Mouse (Mus musculus) T-helper 1 cell (primary cell): ENCODE data around the gene Fbxw8.

ENCODE experiments used
- in situ Hi-C: fragments of 300-600 bp; cut with MboI, MseI; formaldehyde crosslinking; loops from one replicate; pipeline ENCODE4 v1.15.1; 2025; ENCODE audit warnings: high pct_unique_total_duplicates

The Fbxw8 gene

DNA sequence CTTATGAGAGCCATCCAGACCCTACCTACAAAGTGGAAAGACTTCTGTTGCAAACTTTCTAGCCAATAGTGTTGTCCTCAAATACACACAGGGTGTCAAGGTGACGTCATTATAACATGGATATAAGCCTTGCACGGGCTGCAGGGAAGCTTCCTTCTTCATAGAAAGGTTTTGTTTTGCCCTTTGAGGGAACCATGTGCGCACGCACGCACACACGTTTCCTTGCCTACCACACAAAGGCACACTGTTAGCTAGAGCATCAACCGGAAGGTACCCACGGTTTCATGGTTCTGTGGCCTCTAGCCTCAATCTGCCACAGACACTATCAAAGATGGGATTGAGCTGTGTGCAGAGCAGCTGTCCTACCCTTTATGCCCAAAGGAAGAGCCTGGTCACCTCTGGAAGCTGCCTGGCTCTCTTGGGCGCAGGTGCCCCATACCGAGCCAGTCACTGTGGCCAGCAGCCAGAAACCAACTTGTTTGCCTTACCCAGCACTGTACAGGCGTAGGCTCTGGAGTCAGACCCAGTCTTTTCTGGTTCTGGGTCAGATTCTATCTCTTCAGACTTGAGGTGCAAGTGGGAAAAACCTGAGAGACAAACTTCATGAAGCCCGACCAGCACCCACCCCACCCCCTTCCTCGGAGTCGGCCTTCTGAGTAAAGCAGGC, 108.0 kb downstream of the Fbxw8 start:
- in situ Hi-C loops, result no loop called here

DNA sequence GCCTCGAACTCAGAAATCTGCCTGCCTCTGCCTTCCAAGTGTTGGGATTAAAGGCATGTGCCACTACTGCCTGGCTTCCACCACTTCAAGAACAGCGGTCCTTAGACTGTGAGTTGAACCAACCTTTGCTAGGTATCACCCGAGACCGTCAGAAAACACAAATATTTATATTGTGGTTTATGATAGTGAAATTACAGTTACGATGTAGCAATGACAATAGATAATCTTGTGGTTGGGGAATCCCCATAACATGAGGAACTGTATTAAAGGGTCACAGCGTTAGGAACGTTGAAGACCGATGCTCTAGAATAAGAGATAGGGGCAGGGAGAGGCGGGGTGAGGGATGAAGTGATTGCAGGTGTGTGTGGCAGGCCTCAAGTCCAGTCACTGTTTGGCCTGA, 109.9 kb downstream of the Fbxw8 start:
- in situ Hi-C loops, result no loop called here

DNA sequence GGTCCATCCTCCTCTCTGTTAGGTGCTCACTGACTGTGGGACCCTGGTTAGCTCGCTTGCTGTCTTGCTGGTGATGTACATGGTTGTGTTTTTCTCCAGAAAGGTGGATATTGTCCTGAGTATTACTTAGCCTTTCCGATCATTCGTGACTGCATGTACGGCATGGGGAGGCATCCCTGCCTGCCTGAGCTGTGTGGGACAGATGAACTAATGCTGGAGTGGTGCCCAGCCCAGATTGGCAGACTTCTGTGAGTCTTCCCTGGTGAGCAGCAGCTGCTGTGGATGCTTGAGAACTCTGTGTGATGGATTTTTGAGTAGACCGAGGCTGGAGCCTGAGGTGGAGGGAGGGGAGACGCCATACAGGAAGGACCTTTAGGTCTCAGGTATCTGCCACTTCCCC, 110.4 kb downstream of the Fbxw8 start:
- in situ Hi-C loops, result no loop called here

DNA sequence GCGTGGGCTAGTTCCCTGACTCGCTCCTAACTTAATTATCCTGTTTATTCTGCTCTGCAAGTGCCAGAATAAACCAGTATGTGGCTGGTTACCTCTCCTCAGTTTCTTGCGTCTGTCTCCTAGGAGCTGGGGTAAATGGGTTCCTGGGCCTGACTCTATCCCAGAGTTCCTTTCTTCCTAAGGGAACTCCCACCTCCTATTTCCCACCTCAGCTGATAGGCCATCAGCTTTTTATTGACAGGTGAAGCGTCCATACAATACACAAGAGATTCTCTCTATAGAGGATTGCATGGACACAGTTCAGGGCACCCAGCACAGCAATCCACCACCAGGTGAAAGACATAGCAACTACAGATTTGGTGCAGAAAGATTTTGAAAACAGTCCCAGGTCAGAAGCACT, 111.5 kb downstream of the Fbxw8 start:
- in situ Hi-C loops, result no loop called here

DNA sequence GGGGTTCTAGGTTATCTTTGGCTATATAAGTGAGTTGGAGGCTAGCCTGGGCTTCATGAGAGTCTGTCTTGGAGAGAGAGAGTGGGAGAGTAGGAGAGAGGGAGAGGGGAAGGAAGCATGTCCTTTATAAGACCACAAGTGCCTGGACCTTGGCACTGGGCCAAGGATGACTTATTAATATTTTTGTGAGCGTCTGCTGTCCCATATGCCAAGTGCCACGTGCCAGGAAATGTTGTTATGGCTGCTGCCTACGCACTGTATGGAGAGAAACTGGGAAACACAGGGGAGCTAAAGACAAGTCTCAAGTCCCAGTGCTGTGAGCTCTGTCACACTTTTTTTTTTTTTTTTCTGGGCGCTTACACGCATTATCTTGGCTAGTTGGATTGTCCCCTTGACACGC, 112.7 kb downstream of the Fbxw8 start:
- in situ Hi-C loops, result no loop called here

DNA sequence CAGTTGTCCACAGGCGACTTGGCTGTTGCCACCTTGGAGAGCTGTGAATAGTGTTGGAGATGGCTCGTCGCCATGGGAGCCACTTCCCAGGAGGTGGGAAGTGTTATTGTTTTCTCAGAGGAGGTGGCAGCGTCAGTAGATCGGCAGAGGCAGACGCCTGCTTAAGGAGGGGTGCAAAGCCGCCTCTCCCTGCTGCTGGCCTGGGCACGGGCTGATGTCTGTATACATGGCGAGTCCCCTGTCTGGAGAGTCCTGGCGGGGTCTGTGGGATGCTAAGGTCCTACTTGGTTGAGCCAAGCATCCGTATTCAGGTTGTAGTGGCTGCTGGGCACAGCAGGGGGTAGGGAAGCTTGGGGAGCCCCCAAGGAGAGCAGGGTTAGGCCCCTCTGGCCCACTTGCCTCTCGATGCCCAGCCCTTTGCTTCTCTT, 116.0 kb downstream of the Fbxw8 start:
- in situ Hi-C loops, result no loop called here

DNA sequence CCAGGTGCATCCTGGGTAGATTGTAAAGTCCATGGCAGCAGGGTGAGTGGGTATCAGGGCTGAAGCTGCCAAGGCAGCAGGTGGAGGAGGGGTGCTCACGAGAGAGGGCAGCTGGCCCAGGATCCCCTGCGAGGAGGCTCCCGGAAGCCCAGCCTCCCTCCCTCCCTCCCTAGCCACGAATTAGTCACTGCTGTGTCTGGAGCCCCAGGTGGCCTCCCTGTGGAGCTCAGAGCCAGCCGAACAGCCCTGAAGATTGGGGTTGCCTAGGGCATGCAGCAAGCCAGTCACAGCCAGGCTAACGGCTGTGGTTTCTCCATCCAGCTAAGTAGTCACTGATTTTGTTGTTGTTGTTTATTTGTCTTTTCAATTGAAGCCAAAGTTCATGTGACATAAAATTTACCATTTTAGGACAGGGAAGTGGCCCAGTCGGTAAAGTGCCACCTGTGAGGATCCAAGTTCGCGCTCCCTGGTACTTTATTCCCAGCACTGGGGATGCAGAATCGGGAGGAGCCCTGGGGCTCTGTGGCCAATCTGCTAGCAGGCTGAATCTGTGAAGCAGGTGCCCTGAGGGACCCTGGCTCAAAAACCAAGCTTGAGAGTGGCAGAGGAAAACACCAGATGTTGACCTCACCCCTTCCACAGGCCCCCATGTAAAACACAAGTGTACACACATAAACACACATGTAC, 117.3 kb downstream of the Fbxw8 start:
- in situ Hi-C loops, result no loop called here

DNA sequence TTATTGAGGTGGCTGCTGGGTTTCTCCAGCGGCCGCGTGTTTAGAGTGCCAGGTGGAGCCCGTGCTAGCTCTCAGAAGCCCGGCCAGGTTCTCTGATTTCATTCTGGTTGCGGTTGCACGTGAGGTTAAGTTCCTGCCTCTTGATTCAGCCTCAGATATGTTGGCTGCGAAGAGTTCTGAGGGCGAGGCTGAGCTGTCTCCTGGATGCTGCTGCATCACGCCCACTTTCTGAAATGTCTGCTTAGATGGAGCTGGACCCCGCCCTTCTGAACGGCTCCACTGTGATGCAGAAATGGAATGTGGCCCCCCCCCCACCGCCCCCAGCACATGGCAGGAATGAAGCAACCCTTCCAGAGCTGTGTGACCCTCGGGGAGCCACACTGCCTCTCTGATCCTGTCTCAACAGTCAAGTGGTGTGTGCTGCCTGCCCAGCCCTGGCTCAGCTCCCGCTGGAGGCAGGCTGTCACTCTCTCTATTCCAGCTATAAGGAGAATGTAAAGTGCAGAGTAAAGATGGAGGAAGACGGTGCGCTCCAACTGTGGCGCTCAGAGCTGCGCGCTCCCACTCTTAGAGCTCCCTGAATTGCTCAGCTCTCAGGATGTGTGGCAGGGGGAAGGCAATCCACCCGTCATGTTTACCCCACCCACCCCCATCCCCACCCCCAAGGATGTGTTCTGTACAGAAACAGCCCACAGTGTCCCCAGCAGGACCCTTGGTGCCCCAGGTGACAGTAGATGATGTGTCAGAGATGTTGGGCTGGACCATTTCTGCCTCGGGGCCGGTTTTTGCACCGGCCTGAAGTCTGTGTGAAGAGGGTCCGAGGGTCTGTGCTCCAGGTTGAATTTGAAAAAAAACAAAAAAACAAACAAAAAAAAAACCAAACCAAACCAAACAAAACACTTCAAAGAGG, 118.1 kb downstream of the Fbxw8 start:
- in situ Hi-C loops, result no loop called here

DNA sequence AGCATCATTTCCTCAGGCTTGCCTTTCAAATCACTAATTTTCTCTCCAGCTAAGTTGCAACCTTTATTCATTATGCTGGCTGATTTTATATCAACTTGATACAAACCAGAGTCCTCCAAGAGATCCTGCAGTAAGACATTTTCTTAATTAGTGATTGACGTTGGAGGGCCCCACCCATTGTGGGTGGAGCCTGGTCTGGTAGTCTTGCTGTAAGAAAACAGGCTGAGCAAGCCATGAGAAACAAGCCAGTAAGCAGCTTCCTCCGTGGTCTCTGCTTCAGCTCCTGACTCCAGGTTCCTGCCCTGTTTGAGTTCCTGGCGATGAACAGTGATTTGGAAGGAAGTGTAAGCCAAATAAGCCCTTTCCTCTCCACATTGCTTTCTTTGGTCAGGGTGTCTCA, 119.5 kb downstream of the Fbxw8 start:
- in situ Hi-C loops, result no loop called here

DNA sequence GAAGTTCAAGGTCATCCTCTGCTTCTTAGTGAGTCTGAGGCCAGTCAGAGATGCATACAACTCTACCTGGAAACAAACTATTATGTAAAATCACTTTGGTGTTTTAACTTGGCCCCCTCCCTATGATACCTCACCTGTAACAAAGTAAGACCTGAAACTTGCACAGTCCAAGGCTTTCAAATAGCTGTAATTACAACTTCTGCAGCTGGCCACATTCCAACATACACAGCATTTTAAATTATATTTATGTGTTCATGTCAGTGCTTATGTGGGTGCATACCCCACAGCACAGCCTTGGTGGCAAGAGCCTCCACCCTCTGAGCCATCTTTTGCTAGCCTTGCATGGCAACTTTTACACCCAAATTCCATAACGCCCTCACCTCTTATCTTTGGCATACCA, 120.6 kb downstream of the Fbxw8 start:
- in situ Hi-C loops, result no loop called here

DNA sequence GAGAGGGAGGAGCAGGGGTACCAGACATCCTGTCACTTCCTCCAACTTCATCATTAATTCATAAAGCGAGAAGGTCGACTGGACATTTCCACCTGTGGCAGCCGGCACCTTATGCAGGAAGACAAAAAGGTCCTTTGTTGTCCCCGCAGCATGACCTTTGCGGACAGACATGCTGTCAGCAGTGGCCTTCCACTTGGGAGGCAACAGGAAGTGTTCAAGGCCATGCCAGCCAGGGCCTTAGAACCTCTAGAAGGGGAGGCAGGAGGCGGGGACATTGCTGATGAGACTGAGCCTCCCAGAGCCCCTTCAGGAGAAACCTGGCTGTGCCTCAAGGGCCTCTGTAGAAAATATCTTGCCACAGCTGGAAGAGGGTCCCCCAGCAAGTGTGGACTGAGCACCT, 121.5 kb downstream of the Fbxw8 start:
- in situ Hi-C loops, result no loop called here

DNA sequence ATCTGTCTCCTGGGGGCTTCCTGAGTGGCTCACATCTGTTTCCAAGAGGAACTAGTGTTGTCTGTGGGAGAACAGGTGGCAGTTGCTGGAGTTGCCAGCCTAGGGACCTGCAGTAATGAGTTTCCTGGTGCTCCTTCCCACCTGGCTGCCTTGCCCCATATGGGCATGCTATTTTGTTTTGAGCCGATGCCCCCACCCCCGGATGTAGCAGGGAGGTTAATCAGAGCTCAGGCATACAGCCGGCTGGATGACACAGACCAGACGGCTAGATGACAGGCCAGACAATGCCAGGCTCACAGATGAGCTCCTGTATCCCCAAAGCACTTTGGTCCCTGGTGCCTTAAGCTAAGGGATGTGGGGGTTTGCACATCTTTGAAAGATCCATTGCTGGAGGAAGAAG, 121.9 kb downstream of the Fbxw8 start:
- in situ Hi-C loops, result no loop called here

DNA sequence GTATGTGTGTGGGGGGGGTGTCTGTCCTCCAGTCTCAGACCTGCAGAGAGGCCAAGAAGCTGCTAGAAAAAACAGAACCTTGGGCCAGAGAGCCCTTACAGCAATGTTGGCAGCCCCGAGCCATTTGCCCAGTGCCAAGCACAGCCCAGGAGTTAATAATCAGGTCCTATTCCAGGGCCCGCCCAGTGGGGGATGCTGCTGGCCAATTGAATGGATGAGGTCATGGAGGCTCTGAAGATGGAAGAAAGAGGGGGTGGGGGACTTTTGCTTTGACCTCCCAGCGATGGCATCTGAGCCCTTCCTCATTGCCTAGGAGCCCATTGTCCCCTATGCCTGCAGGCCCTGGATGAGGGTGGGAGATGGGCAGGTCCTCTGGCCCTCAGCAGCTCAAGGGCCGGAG, 123.8 kb downstream of the Fbxw8 start:
- in situ Hi-C loops, result no loop called here

DNA sequence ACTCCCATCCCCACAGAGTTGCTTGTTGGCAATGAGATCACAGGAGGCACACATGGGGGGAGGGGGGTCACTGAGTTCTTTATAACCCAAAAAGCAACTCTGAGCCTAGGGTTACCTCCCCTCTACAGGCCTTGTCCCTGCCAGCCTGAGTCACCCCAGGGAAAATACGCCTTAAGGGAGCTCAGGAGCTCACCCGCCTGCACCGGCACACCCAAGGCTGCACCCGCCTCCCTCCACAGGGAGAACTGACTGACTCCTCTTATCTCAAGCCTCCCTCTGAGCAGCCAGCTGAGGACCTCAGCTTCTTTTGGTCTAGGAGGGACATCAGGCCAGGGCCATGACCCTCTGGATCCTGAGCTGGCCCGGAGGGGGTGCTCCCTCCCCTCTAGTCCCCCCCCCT, 124.2 kb downstream of the Fbxw8 start:
- in situ Hi-C loops, result no loop called here

DNA sequence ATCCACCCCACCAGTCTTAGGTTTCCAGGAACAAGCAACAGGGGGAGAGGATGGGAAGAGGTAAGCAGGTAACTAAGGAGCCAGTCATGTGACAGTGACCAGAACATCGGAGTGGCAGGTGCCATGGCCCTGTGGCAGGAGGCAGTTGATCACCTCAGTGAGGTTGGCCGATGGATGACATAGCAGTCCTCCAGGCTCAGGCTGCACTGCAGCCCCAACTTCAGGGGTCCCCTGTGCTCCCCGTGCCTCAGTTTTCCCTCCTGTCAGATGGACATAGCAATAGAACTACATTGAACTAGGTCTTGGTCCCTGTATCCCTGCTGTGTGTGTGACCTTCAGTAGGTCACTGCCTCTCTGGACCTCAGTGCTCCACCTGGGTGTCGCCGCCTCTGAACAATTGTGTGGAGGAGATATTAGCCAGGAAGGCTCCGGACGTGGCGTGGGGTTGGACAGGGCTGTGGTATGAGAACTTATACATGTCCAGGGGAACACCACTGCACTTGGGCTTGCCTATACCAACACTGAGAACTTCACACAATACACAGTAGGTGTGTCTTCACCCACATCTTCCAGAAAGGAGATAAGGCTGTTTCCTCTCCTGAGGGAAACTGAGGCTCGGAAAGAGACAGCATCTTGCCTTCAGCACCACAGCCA, 125.1 kb downstream of the Fbxw8 start:
- in situ Hi-C loops, result no loop called here

DNA sequence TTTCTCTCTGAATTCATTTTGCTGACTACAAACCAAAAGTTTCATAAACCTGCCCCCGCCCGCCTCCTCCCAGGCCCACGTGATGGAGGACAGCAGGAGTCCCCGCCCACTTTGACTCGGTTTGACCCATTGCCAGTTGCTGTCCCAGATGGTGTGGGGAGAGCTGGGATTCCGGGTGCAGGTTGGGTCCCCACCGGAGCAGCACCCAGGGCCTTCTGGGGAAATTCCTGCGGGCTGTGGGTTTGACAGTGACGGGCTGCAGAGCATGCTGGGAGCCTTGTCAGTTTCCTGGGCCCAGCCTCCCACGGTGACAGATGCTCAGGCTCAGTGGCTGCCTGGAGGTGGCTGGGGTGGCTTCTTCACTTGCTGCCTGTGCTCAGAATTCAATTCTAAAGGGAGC, 125.8 kb downstream of the Fbxw8 start:
- in situ Hi-C loops, result no loop called here

DNA sequence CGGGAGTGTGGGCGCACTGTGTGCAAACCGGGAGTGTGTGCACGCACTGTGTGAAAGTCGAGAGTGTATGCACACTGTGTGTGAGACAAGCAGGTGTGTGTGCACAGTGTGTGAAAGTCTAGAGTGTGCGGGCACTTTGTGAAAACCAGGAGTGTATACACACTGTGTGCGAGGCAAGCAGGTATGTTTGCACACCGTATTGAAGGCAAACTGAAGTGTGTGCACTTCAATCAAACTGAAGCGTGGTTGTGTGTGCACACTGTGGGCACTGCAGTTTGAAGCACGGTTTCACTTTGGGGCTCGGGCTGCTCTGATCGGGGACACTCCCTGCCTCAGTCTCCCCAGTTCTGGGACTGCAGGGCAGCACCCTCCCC, 126.2 kb downstream of the Fbxw8 start:
- in situ Hi-C loops, result no loop called here

DNA sequence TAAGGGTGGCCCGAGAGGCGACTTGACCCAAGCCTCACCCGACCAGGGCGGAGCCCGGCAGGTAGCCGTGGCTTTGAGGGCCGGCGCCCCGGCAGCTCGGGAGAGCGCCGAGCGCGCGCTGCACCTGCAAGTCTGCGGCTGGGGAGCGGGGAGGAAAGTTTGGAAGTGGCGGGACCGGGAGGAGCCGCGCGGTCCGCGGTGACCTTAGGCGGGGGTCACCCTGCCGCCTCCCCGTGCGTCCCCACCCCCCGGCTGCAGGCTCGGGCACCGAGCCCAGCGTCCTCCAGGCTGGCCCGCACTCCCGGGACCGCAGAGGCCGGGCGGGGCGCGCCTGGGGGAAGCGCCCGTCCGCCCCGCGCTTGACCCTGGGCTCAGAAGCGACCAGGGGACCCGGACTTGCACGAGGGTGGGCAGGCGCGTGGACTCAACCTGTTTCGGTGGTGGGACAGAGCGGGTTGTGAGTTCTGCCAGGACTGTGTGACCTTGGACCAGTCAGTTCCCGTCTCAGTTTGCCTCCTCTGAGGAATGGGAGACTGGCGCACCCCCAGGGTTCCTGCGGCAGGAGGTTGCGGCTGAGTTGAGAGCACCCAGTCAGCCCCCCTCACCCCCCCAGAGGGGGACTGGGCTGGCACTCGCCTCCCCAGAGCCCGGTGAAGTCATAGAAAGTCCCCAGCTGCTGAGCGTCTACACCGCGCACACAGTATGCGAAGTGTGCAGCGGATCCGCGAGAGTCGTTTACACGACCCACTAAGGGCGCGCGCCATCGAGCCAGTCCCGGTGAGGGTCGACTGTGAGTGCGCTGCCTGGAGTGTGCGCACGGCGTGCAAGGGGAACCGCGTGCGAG, 126.9 kb downstream of the Fbxw8 start:
- in situ Hi-C loops, result no loop called here

DNA sequence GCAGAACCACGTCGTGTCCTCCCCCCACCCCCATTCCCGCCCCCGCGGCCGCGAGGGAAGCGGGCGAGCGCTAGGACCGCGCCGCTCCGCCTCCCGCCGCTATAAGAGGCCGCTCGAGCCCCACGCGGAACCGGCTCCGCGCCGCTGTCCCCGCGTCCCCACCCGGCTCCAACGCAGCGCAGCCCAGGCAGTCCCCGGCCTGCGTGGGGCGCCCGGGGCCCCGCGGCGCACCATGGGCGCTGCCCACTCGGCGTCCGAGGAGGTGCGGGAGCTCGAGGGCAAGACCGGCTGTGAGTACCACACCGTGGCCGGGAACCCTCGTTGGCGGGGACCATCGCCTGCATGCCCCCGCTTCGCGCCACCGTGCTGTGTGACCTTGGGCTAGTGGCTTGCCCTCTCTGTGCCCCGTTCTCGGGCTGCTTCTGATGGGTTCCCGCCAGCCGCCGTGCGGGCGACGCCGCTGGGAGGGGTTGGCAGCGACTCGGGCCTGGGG, 127.5 kb downstream of the Fbxw8 start, which contains the start of gene Tesc:
Tesc (plus strand) TSS at position 46 of the 493 bp plus-strand sequence.
- in situ Hi-C loops, result no loop called here

DNA sequence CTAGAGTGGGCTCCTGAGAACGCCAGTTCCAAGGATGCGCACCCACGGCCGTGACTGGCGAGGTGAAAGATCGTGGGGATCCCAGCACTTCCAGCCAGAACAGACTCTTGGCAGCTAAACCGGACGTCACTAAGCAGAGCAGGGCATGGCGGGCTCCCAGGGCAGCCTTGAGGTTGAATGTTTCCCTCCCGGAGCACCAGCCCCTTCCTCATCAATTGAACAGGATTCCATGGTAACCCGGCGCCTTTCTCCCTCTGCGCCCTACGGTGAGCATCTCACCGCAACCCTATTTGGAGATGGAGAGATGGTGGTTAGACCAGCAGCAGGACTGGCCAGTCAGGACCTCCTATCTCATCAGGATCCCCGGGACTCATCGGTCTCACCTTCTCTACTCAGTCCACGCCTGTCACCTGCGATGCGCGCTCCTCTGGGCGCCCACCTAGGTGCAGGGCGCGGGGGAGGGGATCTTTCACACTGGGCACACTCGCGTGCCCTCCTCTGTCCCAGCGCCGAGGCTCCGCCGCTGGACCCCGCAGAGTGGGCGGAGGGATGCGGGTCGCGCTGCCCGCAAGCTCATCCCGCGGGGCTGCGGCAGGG, 128.1 kb downstream of the Fbxw8 start:
- in situ Hi-C loops, result no loop called here

DNA sequence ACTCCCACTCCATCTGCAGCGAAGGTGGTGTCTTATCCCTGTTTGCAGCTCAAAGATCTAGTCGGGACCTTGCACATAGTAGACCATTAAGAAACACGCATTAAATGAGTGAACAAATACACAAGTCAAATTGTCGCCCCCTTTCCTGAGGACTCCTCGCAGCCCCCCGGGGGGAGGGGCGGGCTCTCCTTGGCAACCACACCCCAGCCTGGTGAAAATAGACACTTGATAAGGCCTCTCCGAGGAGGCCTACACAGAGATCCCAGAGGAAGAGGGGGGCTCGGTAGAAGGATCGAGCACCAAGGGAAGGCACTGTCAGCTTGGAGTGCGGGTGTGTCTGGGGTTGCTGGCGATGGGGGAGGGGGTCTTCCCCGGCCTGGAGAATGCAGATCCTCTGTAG, 128.9 kb downstream of the Fbxw8 start:
- in situ Hi-C loops, result no loop called here
